Mouse (Mus musculus) c-Kit-positive CD71-positive TER-119-positive erythroid progenitor cells, embryonic 14.5 days (primary cell): ENCODE measurements around the gene Prps2.
"Not testable (repeated sequence)": the region's sequence is repeated elsewhere in the genome, so short reads cannot be mapped to it uniquely, and the experiment has no call there.

ENCODE experiments used
- DNase-seq: peaks from one replicate; pipeline ENCODE4 v3.0.0-alpha.2; 2013; ENCODE audit warnings: low spot score

Gene Prps2

GRCm38 (mm10) chrX:167382047-167382853, at the start of gene Prps2:
Gene Prps2 (minus strand): TSS chrX:167382749.
- peak; percentile 45 for DNase-seq

- DNase-seq = no peak
Measured at GRCm38 (mm10) chrX:167417654-167418053, 35.1 kb upstream of the Prps2 start.

- no peak for DNase-seq
Measured at GRCm38 (mm10) chrX:167394940-167395339, 12.4 kb upstream of the Prps2 start.

GRCm38 (mm10) chrX:167386647-167387046, 4.1 kb upstream of the Prps2 start:
- DNase-seq = no peak

- no peak for DNase-seq
Measured at GRCm38 (mm10) chrX:167382854-167383186, 271 bp upstream of the Prps2 start.

GRCm38 (mm10) chrX:167381583-167382046, 934 bp downstream of the Prps2 start:
- no peak for DNase-seq

- DNase-seq = no peak
Measured at GRCm38 (mm10) chrX:167380073-167380472, 2.5 kb downstream of the Prps2 start.

- not testable (repeated sequence) for DNase-seq
Measured at GRCm38 (mm10) chrX:167361231-167361630, 21.3 kb downstream of the Prps2 start.

GRCm38 (mm10) chrX:167359704-167360103, 22.8 kb downstream of the Prps2 start:
- no peak for DNase-seq

GRCm38 (mm10) chrX:167357415-167357814, 25.1 kb downstream of the Prps2 start:
- DNase-seq = no peak

- no peak for DNase-seq
Measured at GRCm38 (mm10) chrX:167355965-167356364, 26.6 kb downstream of the Prps2 start.

GRCm38 (mm10) chrX:167353617-167354016, 28.9 kb downstream of the Prps2 start:
- no peak for DNase-seq

GRCm38 (mm10) chrX:167346440-167346839, 36.1 kb downstream of the Prps2 start:
- no peak for DNase-seq

- DNase-seq = no peak
Measured at GRCm38 (mm10) chrX:167344356-167344755, 38.2 kb downstream of the Prps2 start.

GRCm38 (mm10) chrX:167341811-167342210, 40.7 kb downstream of the Prps2 start:
- DNase-seq = no peak

- no peak for DNase-seq
Measured at GRCm38 (mm10) chrX:167340190-167340589, 42.4 kb downstream of the Prps2 start.

GRCm38 (mm10) chrX:167337990-167338389, 44.6 kb downstream of the Prps2 start:
- DNase-seq = no peak

- DNase-seq = no peak
Measured at GRCm38 (mm10) chrX:167334571-167334970, 48.0 kb downstream of the Prps2 start.

- no peak for DNase-seq
Measured at GRCm38 (mm10) chrX:167332607-167333006, 49.9 kb downstream of the Prps2 start.

GRCm38 (mm10) chrX:167330993-167331392, 51.6 kb downstream of the Prps2 start:
- DNase-seq = no peak

GRCm38 (mm10) chrX:167330399-167330798, 52.1 kb downstream of the Prps2 start, which contains the start of gene Tlr7:
Gene Tlr7 (minus strand): TSS chrX:167330558.
- no peak for DNase-seq

GRCm38 (mm10) chrX:167329620-167330019, 52.9 kb downstream of the Prps2 start:
- no peak for DNase-seq

- no peak for DNase-seq
Measured at GRCm38 (mm10) chrX:167329098-167329497, 53.5 kb downstream of the Prps2 start.

- no peak for DNase-seq
Measured at GRCm38 (mm10) chrX:167328519-167328918, 54.0 kb downstream of the Prps2 start.
